Mouse (Mus musculus): ENCODE measurements at regions not wholly inside any gene's neighbourhood (a gene's known extent, or its start where the extent isn't known, plus 50 kb on each side); places are given as distances from the start of the nearest gene placed in this dataset.

DNA sequence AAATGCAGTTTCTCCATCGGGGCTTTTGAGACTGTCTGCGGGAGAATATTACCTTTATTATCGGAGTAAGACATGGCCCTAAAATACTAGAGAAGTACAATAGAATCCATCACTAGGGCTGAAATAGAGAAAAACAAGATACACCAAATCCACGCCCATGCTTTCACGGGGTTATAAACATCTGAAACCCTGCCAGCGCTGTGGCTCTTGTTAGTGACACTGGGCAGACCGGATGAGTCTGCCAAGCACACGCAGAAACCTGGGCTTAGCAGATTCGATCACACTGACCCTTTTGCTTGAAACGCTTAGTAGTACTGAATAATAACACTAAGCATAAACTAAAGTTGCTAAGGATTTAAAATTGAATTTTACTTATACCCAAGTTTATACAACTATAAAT is 477.6 kb downstream of the Psat1 start:
- 88% methylated on average over 10 of the region's 10 CpGs for WGBS
- H3K36me3 ChIP-seq = no peaks in the 10 kb centered on the region
- no peaks in the 10 kb centered on the region for H3K27me3 ChIP-seq (ENCODE audit: insufficient read depth, poor library complexity, severe bottlenecking)
- H3K4me1 ChIP-seq = no peaks in the 10 kb centered on the region
- H3K27ac ChIP-seq = no peak overlapping the region
- H3K9me3 ChIP-seq = no peaks in the 10 kb centered on the region
- no peak overlapping the region for H3K4me3 ChIP-seq
- DNase-seq (ENCODE audit: low spot score) = no peak

DNA sequence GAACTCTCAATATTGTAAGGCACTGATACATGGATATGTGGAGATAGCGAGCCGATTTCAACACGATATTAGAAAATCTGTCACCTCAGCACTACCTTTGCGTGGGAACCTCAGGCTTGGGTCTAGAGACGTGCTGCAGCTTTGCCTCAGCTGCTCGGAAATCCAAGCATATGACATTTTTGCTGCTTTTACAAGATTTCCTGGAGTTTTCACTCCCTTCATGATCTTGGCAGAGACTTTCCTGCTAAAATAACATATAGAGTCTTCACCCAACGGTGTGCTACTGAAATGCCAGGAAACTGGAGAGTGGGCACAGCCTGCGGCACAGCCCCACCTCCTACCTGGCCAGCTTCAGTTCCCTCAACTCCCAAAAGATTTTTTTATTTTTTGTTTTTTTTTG is 480.4 kb downstream of the Psat1 start:
- WGBS = 88% methylated on average over 8 of the region's 8 CpGs
- no peaks in the 10 kb centered on the region for H3K4me1 ChIP-seq
- no peak for DNase-seq (ENCODE audit: low spot score)
- no peak overlapping the region for H3K27ac ChIP-seq
- no peaks in the 10 kb centered on the region for H3K9me3 ChIP-seq
- H3K36me3 ChIP-seq = no peaks in the 10 kb centered on the region
- H3K4me3 ChIP-seq = no peak overlapping the region
- no peaks in the 10 kb centered on the region for H3K27me3 ChIP-seq (ENCODE audit: insufficient read depth, poor library complexity, severe bottlenecking)

DNA sequence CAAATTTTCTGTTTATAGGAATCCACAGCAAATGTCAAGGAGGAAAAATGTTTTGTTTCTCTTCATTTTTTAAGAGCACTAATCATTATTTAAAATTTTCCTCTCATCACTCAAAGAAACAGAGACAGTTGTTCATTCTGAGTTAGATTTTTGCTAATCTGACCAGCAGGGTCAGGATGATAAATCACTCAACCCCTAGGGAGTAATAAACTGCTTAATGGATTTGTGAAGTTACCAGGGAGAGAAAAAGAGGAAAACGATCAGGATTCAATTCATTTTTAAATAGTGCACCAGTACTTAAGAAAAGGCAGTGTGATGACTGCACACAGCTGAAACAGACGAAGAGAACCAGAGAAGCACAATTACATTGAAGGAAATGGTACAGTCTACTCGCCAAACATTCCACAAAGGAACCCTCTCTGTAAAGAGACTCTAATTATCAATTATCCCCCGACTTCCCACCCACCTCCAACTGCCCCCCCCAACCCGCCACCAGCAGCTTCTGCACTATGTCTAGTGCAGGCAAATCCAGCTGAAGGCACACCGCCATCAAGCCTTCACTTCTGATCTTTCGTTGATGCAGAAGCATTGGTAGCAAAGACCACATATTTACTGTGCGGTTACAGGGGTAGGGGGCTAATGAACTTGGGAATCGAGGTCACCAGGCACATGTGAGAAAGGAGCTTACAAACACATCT is 481.9 kb downstream of the Psat1 start:
- Histone ChIP-seq H3K4me3 (no peak overlapping the region), H3K4me1 (no peaks in the 10 kb centered on the region), H3K36me3 (no peaks in the 10 kb centered on the region), H3K27me3 (ENCODE audit: insufficient read depth, poor library complexity, severe bottlenecking) (no peaks in the 10 kb centered on the region), H3K9me3 (no peaks in the 10 kb centered on the region), H3K27ac (no peak overlapping the region)
- 54% methylated on average over 9 of the region's 9 CpGs for WGBS
- DNase-seq (ENCODE audit: low spot score) = no peak

DNA sequence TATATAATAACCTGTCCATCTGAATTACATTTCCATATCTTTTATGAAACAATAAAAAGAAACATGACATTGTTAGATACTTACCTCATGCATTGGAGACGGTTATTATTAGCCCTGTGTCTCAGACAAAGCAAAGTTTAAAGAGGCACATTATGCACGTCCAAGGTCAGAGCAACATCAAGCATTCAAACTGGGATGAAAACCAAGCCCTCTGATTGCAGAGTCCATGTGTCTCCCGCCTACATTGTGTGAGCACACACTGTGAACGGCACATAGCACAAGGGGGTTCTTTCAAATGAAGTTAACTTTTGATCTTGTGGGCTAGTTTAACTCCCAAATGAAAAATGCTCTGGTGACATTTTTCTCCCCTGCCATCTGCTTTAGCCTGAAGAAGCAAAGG is 489.3 kb downstream of the Psat1 start:
- H3K9me3 ChIP-seq = no peaks in the 10 kb centered on the region
- WGBS = 69% methylated on average over 4 of the region's 4 CpGs
- no peaks in the 10 kb centered on the region for H3K4me1 ChIP-seq
- no peaks in the 10 kb centered on the region for H3K36me3 ChIP-seq
- DNase-seq (ENCODE audit: low spot score) = no peak
- no peaks in the 10 kb centered on the region for H3K27me3 ChIP-seq (ENCODE audit: insufficient read depth, poor library complexity, severe bottlenecking)
- H3K4me3 ChIP-seq = no peak overlapping the region
- H3K27ac ChIP-seq = no peak overlapping the region

GRCm38 (mm10) chr19:15456943-15457735 is 490.0 kb downstream of the Psat1 start:
- WGBS = 48% methylated on average over 9 of the region's 9 CpGs
- H3K36me3 ChIP-seq = no peaks in the 10 kb centered on the region
- H3K9me3 ChIP-seq = no peaks in the 10 kb centered on the region
- DNase-seq (ENCODE audit: low spot score) = no peak
- no peaks in the 10 kb centered on the region for H3K4me1 ChIP-seq
- H3K27ac ChIP-seq = no peak overlapping the region
- H3K27me3 ChIP-seq (ENCODE audit: insufficient read depth, poor library complexity, severe bottlenecking) = no peaks in the 10 kb centered on the region
- H3K4me3 ChIP-seq = no peak overlapping the region

GRCm38 (mm10) chr19:15448989-15449388 is 498.1 kb downstream of the Psat1 start:
- H3K27me3 ChIP-seq (ENCODE audit: insufficient read depth, poor library complexity, severe bottlenecking) = no peaks in the 10 kb centered on the region
- H3K36me3 ChIP-seq = no peaks in the 10 kb centered on the region
- no peaks in the 10 kb centered on the region for H3K4me1 ChIP-seq
- no peak for DNase-seq (ENCODE audit: low spot score)
- WGBS = 29% methylated on average over 5 of the region's 5 CpGs
- H3K9me3 ChIP-seq = no peaks in the 10 kb centered on the region
- H3K27ac ChIP-seq = no peak overlapping the region
- H3K4me3 ChIP-seq = no peak overlapping the region

- 87% methylated on average over 5 of the region's 5 CpGs for WGBS
- DNase-seq (ENCODE audit: low spot score) = no peak
- H3K36me3 ChIP-seq = no peaks in the 10 kb centered on the region
- H3K27me3 ChIP-seq (ENCODE audit: insufficient read depth, poor library complexity, severe bottlenecking) = no peaks in the 10 kb centered on the region
- no peak overlapping the region for H3K27ac ChIP-seq
- H3K4me3 ChIP-seq = no peak overlapping the region
- H3K9me3 ChIP-seq = no peaks in the 10 kb centered on the region
- H3K4me1 ChIP-seq = no peaks in the 10 kb centered on the region
These were observed 515.3 kb downstream of the Psat1 start for GRCm38 (mm10) chr19:15431798-15432197.

DNA sequence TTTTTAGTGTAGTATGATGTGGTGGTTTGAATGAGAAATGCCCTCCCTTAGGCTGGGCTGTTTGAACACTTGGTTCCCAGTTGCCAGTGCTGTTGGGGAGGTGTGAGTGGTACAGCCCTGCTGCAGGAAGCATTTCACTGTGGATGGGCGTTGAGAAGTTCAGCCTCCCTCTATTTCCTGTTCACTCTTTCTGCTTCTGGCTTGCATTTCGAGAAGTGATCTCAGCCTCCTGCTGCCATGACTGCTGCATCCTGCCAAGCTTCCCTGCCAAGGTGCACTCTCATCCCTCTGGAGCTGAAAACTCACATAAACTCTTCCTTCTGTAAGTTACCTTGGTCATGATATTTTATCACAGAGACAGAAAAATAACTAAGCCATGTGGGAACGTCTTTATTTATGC is 525.8 kb downstream of the Psat1 start:
- H3K36me3 ChIP-seq = no peaks in the 10 kb centered on the region
- no peaks in the 10 kb centered on the region for H3K27me3 ChIP-seq (ENCODE audit: insufficient read depth, poor library complexity, severe bottlenecking)
- WGBS = 51% methylated on average over 3 of the region's 3 CpGs
- H3K9me3 ChIP-seq = no peaks in the 10 kb centered on the region
- no peak for DNase-seq (ENCODE audit: low spot score)
- no peak overlapping the region for H3K27ac ChIP-seq
- H3K4me3 ChIP-seq = no peak overlapping the region
- no peaks in the 10 kb centered on the region for H3K4me1 ChIP-seq

GRCm38 (mm10) chr19:15398624-15399023 is 548.5 kb downstream of the Psat1 start:
- WGBS = 73% methylated on average over 3 of the region's 3 CpGs
- no peaks in the 10 kb centered on the region for H3K36me3 ChIP-seq
- DNase-seq (ENCODE audit: low spot score) = no peak

DNA sequence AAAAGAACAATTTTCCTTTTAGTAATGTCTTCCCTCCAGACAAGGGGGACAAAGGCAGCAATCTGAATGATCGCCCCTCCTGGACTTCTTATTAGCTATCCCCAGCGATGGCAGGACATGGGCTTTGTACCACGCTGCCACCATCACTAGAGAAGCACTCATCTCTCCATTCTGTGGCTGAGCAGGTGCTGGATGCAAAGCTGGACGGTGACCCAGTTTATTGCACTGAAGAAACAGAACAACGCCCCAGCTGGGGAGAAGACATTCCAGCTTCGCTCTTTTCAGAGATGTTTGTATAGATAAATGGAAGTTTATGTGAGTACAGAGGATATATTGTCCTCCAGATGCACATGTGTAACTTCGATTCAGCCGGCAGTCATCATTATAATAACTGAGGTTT is 575.5 kb downstream of the Psat1 start:
- no peak overlapping the region for H3K27ac ChIP-seq
- no peaks in the 10 kb centered on the region for H3K27me3 ChIP-seq (ENCODE audit: insufficient read depth, poor library complexity, severe bottlenecking)
- H3K9me3 ChIP-seq = no peaks in the 10 kb centered on the region
- no peaks in the 10 kb centered on the region for H3K4me1 ChIP-seq
- H3K36me3 ChIP-seq = no peaks in the 10 kb centered on the region
- no peak overlapping the region for H3K4me3 ChIP-seq
- WGBS = 78% methylated on average over 8 of the region's 8 CpGs
- DNase-seq (ENCODE audit: low spot score) = no peak

More at GRCm38 (mm10) chr19:15398624-15399023, 548.5 kb downstream of the Psat1 start:
- Histone ChIP-seq H3K4me3 (no peak overlapping the region), H3K9me3 (no peaks in the 10 kb centered on the region), H3K27ac (no peak overlapping the region), H3K4me1 (no peaks in the 10 kb centered on the region), H3K27me3 (ENCODE audit: insufficient read depth, poor library complexity, severe bottlenecking) (no peaks in the 10 kb centered on the region)

DNA sequence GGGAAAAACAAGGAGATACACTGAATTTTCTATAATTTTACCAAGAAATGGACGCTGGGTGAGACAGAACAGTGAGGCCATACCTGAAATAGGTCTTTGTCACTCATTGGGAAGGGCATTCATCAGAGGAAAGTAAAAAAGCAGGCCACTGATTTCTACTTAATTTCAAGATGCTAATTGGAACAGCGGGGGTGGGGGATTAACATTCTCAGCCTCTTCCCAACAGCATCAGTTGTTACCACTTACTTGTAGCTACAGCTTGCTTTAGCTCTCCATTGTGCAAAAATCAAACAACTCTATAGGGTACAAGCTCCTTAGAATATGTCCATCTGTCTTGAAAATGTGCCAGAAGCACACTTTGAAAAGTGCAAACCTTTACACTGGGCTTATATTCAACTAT is 580.2 kb downstream of the Psat1 start:
- Histone ChIP-seq H3K27ac (no peak overlapping the region), H3K27me3 (ENCODE audit: insufficient read depth, poor library complexity, severe bottlenecking) (no peaks in the 10 kb centered on the region), H3K4me3 (no peak overlapping the region), H3K4me1 (no peaks in the 10 kb centered on the region), H3K36me3 (no peaks in the 10 kb centered on the region), H3K9me3 (no peaks in the 10 kb centered on the region)
- DNase-seq (ENCODE audit: low spot score) = no peak
- 35% methylated on average over 2 of the region's 2 CpGs for WGBS

DNA sequence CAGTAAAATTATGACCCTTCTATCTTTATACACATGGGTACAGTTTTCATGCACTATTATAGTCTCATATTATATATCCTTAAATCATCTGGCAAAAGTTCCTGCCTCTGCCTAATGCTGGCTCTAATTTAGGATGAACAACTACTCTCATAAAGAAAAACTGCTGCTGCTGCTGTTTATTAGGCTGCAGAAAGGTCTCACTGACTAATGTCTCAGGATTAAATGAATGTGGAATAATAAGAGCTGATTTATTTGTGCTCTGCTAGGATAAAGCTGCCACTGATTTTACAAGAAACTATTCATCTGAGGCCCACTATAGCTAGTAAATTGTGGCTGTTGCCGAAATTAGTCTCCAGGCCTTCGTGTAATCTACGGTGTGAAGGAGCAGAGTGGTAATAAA is 590.0 kb downstream of the Psat1 start:
- 71% methylated on average over 3 of the region's 3 CpGs for WGBS

GRCm38 (mm10) chr19:15348356-15348755 is 598.8 kb downstream of the Psat1 start:
- Histone ChIP-seq H3K27ac (no peak overlapping the region), H3K4me1 (no peaks in the 10 kb centered on the region), H3K27me3 (ENCODE audit: insufficient read depth, poor library complexity, severe bottlenecking) (no peaks in the 10 kb centered on the region), H3K9me3 (no peaks in the 10 kb centered on the region), H3K36me3 (no peaks in the 10 kb centered on the region), H3K4me3 (no peak overlapping the region)
- DNase-seq (ENCODE audit: low spot score) = no peak
- 80% methylated on average over 3 of the region's 3 CpGs for WGBS

More for the DNA sequence above, 590.0 kb downstream of the Psat1 start:
- no peak overlapping the region for H3K4me3 ChIP-seq
- H3K27me3 ChIP-seq (ENCODE audit: insufficient read depth, poor library complexity, severe bottlenecking) = no peaks in the 10 kb centered on the region
- H3K36me3 ChIP-seq = no peaks in the 10 kb centered on the region
- no peak for DNase-seq (ENCODE audit: low spot score)
- no peaks in the 10 kb centered on the region for H3K9me3 ChIP-seq
- H3K4me1 ChIP-seq = no peaks in the 10 kb centered on the region
- H3K27ac ChIP-seq = no peak overlapping the region
